Mouse (Mus musculus) stomach, embryonic 16.5 days (tissue): ENCODE measurements around the gene Pdf. TPM values are rescaled to one million over a fixed set of nuclear protein-coding genes. Genes with fewer than 3 reads are reported as not detected.
"Not testable (repeated sequence)": the region's sequence is repeated elsewhere in the genome, so short reads cannot be mapped to it uniquely, and the experiment has no call there.

Source experiments
- ATAC-seq: fragments of 200-750 bp; cut with Nextera tagmentation; 2 replicates; pipeline ENCODE4 v1.8.0; 2017; ENCODE audit warnings: moderate number of reproducible peaks, moderate TSS enrichment; ENCODE audit not compliant: insufficient read depth, low FRiP score
- H3K27ac ChIP-seq: fragments of 300-500 bp; sonication (generic); 2 replicates; pipeline ENCODE4 v1.5.1; 2014; ENCODE audit warnings: low read length
- H3K27me3 ChIP-seq: fragments of 300-500 bp; sonication (generic); 2 replicates; pipeline ENCODE4 v1.6.1; 2014; ENCODE audit warnings: low read length, control low read depth, mixed read lengths; ENCODE audit not compliant: control insufficient read depth, insufficient read depth
- H3K36me3 ChIP-seq: fragments of 300-500 bp; sonication (generic); 2 replicates; pipeline ENCODE4 v1.6.1; 2014; ENCODE audit warnings: low read length; ENCODE audit not compliant: control insufficient read depth, insufficient read depth
- H3K4me1 ChIP-seq: fragments of 300-500 bp; sonication (generic); 2 replicates; pipeline ENCODE4 v1.6.1; 2014; ENCODE audit warnings: low read length, control low read depth, mixed read lengths; ENCODE audit not compliant: control insufficient read depth, insufficient read depth
- H3K4me2 ChIP-seq: fragments of 300-500 bp; sonication (generic); 2 replicates; pipeline ENCODE4 v1.6.1; 2014; ENCODE audit warnings: low read depth, low read length, mixed read lengths
- H3K4me3 ChIP-seq: fragments of 300-500 bp; sonication (generic); replicated peaks from 2 replicates; pipeline ENCODE4 v1.5.1; 2014; ENCODE audit warnings: mild to moderate bottlenecking, low read length
- H3K9ac ChIP-seq: fragments of 300-500 bp; sonication (generic); 2 replicates; pipeline ENCODE4 v1.6.1; 2014; ENCODE audit warnings: low read length
- H3K9me3 ChIP-seq: fragments of 300-500 bp; sonication (generic); replicated peaks from 2 replicates; pipeline ENCODE4 v1.6.1; 2016; ENCODE audit warnings: low read length, control low read depth; ENCODE audit not compliant: control insufficient read depth
- WGBS: fragments of 180-500 bp; shearing (Covaris S2); extraction: QIAGEN DNeasy Blood & Tissue Kit; methylation state at CpG from one replicate; pipeline ENCODE4 v1.1.7; 2014; 5-methylcytosine and 5-hydroxymethylcytosine counted together
- polyA plus RNA-seq: library from polyadenylated mRNA; unstranded; fragments of >200 nt; fragmentation: Nextera tagmentation; extraction: Ambion mirVana; gene quantifications from 2 replicates; pipeline ENCODE4 v1.2.1, GENCODE M21; 2015

Pdf gene
- polyA plus RNA-seq, 1 experiment from 2014 or later: 35.7 TPM

DNA sequence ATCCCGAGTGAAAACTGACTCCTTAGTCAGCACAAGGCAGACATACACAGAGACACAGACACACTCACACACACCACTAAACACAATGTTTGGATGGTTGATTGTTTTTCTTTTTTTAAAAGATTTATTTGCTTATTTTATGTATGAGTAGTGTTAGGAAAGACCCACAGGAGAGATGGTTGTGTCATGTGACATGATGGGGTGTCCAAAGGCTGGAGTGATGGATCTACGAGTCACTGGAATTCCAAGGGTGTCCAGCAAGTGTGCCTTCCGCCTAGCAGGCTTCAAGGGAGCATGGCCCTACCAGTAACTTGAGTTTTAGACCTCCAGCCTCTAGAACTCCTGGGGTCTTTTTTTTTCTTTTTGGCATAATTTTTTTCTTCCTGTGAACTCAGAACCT, 19.1 kb downstream of the Pdf start:
- H3K9me3 ChIP-seq: no peaks in the 10 kb centered on the region
- H3K4me2 ChIP-seq: no peak overlapping the region
- H3K9ac ChIP-seq: no peak overlapping the region
- WGBS: 73% methylated on average over 3 of the region's 3 CpGs
- H3K27me3 ChIP-seq: no peaks in the 10 kb centered on the region
- ATAC-seq: no peak
- H3K4me1 ChIP-seq: peaks cover 14% of the 10 kb centered on the region
- H3K27ac ChIP-seq: no peak overlapping the region
- H3K4me3 ChIP-seq: no peak overlapping the region
- H3K36me3 ChIP-seq: no peaks in the 10 kb centered on the region

DNA sequence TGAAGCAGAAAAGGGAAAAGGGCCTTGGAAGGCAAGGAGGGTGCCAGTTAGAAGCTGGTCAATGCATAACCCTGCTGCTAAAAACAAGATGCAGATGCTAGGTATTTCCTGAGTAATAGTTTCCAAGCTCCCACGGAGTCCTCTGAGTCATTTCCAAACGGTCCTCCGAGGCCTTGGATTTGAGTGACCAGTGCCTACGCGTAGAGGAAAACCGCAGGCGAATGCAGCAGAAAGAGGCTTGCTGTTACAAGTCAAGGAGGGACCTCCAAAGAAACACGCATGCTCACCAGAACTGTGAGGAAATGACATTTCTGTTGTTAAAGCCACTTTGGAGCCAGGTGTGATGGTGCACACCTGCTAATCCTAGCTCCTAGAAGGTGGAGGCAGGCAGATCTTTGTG, 24.9 kb downstream of the Pdf start:
- Histone ChIP-seq H3K36me3 (no peaks in the 10 kb centered on the region), H3K27me3 (no peaks in the 10 kb centered on the region), H3K9ac (no peak overlapping the region), H3K4me3 (no peak overlapping the region), H3K27ac (no peak overlapping the region), H3K9me3 (no peaks in the 10 kb centered on the region), H3K4me1 (no peaks in the 10 kb centered on the region), H3K4me2 (no peak overlapping the region)
- ATAC-seq: no peak
- WGBS: 87% methylated on average over 8 of the region's 8 CpGs

DNA sequence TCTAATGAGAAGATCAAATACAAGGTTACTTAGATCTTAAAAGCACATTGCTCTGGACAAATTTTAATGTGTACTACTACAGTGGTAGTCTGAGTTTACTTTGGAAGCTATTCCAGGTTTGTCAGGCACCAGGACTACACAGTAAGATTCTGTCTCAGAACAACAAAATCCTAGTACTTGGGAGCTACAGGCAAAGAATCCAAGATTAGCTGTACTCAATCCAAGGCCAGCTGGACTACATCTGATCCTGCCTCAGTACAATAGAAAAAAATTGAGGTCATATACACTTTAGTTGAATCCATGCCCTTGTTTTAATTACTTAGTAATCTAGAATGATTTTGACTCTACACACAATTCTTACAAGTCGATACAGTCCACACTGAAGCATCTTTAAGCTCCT, 33.5 kb downstream of the Pdf start:
- WGBS: 83% methylated on average over 1 of the region's 1 CpGs
- Histone ChIP-seq H3K36me3 (0 out of 2 replicates have a peak, but pooled peaks cover under 1% of the 10 kb centered on the region), H3K27ac (no peak overlapping the region), H3K4me1 (no peaks in the 10 kb centered on the region), H3K9ac (no peak overlapping the region), H3K4me3 (no peak overlapping the region), H3K9me3 (no peaks in the 10 kb centered on the region), H3K27me3 (no peaks in the 10 kb centered on the region), H3K4me2 (no peak overlapping the region)
- ATAC-seq: no peak

DNA sequence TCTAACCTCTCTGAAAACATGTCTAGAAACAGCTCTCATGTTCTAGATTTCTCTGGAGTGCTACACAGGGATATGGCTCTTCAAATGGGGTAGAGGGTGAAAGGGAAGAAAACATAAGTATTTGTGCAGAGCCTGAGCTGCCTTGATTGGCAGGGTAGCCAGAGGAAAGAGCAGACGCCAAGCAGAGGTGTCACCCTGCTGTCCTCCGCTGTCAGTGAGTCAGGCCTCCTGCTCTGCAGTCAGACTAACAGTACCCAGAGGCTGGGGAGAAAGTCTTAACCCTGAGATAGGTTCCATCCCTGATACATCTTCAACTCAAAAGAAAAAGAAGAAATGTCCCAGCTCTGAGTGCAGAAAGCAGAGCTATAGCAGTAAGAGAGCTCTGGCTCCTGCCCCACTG, 35.7 kb downstream of the Pdf start:
- 88% methylated on average over 2 of the region's 2 CpGs for WGBS
- no peaks in the 10 kb centered on the region for H3K27me3 ChIP-seq
- no peak overlapping the region for H3K9ac ChIP-seq
- no peak overlapping the region for H3K4me3 ChIP-seq
- H3K27ac ChIP-seq: no peak overlapping the region
- H3K4me1 ChIP-seq: no peaks in the 10 kb centered on the region
- peaks cover 4% of the 10 kb centered on the region; the same call in 1 of the 2 replicates for H3K36me3 ChIP-seq
- H3K9me3 ChIP-seq: no peaks in the 10 kb centered on the region
- H3K4me2 ChIP-seq: no peak overlapping the region
- no peak for ATAC-seq

DNA sequence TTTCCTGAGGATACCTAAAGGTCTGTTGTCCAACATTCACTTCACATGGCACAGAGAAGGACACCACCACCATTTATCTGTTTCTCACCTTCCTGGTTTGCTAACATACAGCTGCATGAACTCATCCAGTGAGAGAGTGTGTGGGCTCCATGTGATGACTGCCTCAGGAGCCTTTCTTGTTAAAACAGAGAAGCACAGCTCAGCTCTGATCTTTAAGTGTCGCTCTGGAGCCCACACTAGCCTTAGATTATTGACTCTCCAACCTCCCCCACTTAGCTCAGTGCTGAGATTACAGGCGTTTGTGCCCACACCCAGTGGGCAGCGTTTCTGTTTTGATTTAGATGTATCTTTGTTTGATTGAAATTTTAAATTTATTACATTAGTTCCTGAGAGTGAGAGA, 40.6 kb downstream of the Pdf start:
- H3K4me2 ChIP-seq: no peak overlapping the region
- no peaks in the 10 kb centered on the region for H3K9me3 ChIP-seq
- WGBS: 82% methylated on average over 3 of the region's 3 CpGs
- no peaks in the 10 kb centered on the region for H3K4me1 ChIP-seq
- H3K27me3 ChIP-seq: no peaks in the 10 kb centered on the region
- no peak for ATAC-seq
- no peak overlapping the region for H3K27ac ChIP-seq
- H3K9ac ChIP-seq: no peak overlapping the region
- no peak overlapping the region for H3K4me3 ChIP-seq
- H3K36me3 ChIP-seq: peaks cover 4% of the 10 kb centered on the region; the same call in 1 of the 2 replicates

DNA sequence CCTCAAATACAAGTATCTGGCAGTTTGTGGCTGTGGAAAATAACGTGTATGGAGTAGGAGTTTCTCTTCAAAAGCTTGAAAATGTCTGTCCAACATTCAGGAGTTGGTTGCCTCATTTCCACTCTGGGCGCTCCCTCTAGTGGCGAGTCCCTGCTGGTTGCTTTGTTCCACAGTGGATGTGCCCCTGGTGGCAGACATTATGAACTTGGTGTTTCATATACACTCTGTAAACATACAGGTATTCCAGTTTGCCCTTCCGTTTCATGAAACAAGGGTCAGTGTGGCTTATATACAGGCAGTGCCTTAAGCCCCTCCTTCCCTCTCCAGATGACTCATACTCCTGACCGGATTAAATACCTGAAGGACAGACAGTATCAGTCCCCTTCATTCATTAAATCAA, 45.9 kb downstream of the Pdf start:
- ATAC-seq: peak; percentile 91
- Histone ChIP-seq H3K27ac (no peak overlapping the region), H3K4me1 (no peaks in the 10 kb centered on the region), H3K27me3 (no peaks in the 10 kb centered on the region), H3K36me3 (peaks cover 3% of the 10 kb centered on the region; the same call in 1 of the 2 replicates), H3K4me2 (no peak overlapping the region), H3K9me3 (no peaks in the 10 kb centered on the region), H3K9ac (no peak overlapping the region), H3K4me3 (no peak overlapping the region)
- WGBS: 19% methylated on average over 5 of the region's 5 CpGs

DNA sequence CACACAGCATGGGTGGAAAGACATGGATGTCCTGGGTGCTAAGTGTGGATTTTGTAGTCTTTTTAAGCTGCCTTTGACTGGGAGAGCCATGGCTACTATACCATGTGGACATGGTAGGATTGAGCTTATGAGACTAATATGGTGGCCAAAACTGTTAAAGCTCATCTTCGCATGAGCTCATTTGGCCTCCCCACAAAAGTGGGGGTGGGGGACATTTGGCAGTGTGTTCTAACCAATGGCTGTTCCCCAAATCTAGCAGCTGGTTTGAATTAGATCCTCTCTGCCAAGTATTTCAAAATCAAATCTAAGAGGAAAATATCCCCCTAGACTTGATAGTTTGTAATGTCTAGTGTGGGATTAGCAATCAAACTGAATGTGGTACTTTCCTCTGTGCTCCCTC, 49.3 kb downstream of the Pdf start:
- H3K27ac ChIP-seq: no peak overlapping the region
- peaks cover 3% of the 10 kb centered on the region; the same call in 1 of the 2 replicates for H3K36me3 ChIP-seq
- H3K9ac ChIP-seq: no peak overlapping the region
- ATAC-seq: no peak
- H3K4me1 ChIP-seq: no peaks in the 10 kb centered on the region
- no peak overlapping the region for H3K4me2 ChIP-seq
- no peak overlapping the region for H3K4me3 ChIP-seq
- no peaks in the 10 kb centered on the region for H3K27me3 ChIP-seq
- WGBS: 66% methylated on average over 1 of the region's 1 CpGs
- no peaks in the 10 kb centered on the region for H3K9me3 ChIP-seq

DNA sequence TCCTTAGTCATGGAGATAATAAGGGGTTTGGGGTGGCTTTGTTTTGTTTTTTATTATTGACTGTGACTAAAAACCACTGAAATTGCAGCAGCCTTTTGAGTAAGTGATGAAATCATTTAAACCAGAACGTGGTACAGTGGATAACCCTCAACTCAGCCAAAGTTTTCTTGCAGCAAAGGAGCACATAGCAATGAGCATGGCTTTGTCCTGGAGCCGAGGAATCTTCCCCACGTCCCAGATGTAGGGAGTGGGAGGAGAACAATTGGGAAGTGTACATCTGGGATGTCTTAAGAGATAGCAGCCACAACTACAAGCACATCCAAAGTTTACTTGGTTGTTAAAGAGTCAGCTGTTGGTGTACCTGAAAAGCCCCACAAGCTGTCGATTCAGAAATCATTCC, 51.0 kb downstream of the Pdf start:
- H3K36me3 ChIP-seq: peaks cover 3% of the 10 kb centered on the region; the same call in 1 of the 2 replicates
- no peaks in the 10 kb centered on the region for H3K4me1 ChIP-seq
- ATAC-seq: no peak
- no peak overlapping the region for H3K9ac ChIP-seq
- no peaks in the 10 kb centered on the region for H3K9me3 ChIP-seq
- no peak overlapping the region for H3K4me2 ChIP-seq
- H3K27me3 ChIP-seq: no peaks in the 10 kb centered on the region
- no peak overlapping the region for H3K27ac ChIP-seq
- H3K4me3 ChIP-seq: no peak overlapping the region
- 77% methylated on average over 4 of the region's 4 CpGs for WGBS

DNA sequence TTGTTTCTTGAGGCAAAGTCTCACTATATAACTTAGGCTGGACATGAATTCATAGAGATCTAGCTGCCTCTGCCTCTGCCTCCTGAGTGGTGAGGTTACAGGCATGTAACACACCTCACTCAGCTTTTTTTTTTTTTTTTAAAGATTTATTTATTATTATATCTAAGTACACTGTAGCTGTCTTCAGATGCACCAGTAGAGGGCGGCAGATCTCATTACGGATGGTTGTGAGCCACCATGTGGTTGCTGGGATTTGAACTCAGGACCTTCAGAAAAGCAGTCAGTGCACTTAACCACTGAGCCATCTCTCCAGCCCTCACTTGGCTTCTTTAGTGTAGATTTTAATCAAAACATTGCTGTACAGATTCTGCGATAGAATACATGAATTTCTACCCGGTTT, 52.1 kb downstream of the Pdf start:
- H3K9me3 ChIP-seq, ATAC-seq, H3K4me2 ChIP-seq, H3K36me3 ChIP-seq, H3K27ac ChIP-seq, H3K9ac ChIP-seq, H3K27me3 ChIP-seq, H3K4me1 ChIP-seq, H3K4me3 ChIP-seq: not testable (repeated sequence)
- 80% methylated on average over 4 of the region's 4 CpGs for WGBS
